Mouse (Mus musculus) spleen, adult 2 months (tissue): ENCODE data around the gene Ubxn10.

Source experiments
- CTCF ChIP-seq: fragments of 200-500 bp; IDR thresholded peaks from 2 replicates; pipeline ENCODE4 v1.5.1; 2011; ENCODE audit warnings: mild to moderate bottlenecking, inconsistent platforms; ENCODE audit not compliant: insufficient read depth, insufficient read length, insufficient replicate concordance; ENCODE audit errors: extremely low read depth
- POLR2A ChIP-seq: fragments of 200-500 bp; IDR thresholded peaks from 2 replicates; pipeline ENCODE4 v1.6.1; 2011; ENCODE audit warnings: low read depth, low read length, inconsistent platforms

DNA sequence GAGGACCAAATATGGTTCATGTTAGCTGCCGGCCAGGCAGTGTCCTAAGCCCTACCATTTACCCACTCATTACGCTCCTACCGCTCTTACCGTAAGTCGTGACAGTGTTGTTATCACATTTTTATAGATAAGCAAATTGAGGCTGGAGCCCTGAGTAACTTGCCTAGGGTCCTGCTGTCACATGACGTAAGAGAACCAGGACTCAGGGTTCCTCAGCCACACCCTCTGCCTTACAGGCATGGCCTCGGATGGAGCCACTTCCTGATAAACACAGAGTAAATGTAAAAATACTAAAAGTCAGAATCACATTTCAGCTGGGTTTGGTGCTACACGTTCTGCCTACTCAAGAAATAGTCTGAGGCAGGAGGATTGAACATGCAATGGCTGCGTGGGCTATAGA, 17.5 kb upstream of the Ubxn10 start:
- TF ChIP-seq CTCF, result no peak
- TF ChIP-seq POLR2A, result no peak
